Mouse (Mus musculus) kidney, postnatal 0 days (tissue): ENCODE results near the gene Bicd2. TPM values are rescaled to one million over a fixed set of nuclear protein-coding genes. Genes with fewer than 3 reads are reported as not detected.

ENCODE experiments used
- ATAC-seq: fragments of 200-750 bp; cut with Nextera tagmentation; replicated peaks from 2 replicates; pipeline ENCODE4 v1.8.0; 2017; ENCODE audit warnings: low read depth, moderate number of reproducible peaks, moderate TSS enrichment, moderate library complexity; ENCODE audit not compliant: low FRiP score
- DNase-seq: peaks from one replicate; pipeline ENCODE4 v3.0.0-alpha.2; 2016; ENCODE audit warnings: low spot score
- H3K27ac ChIP-seq: fragments of 300-500 bp; sonication (generic); 2 replicates; pipeline ENCODE4 v1.5.1; 2014; ENCODE audit warnings: mild to moderate bottlenecking
- H3K27me3 ChIP-seq: fragments of 300-500 bp; sonication (generic); 2 replicates; pipeline ENCODE4 v1.6.1; 2014; ENCODE audit warnings: low read length, mixed read lengths; ENCODE audit not compliant: insufficient read depth
- H3K36me3 ChIP-seq: fragments of 300-500 bp; sonication (generic); 2 replicates; pipeline ENCODE4 v1.6.1; 2014; ENCODE audit warnings: low read length, mixed read lengths; ENCODE audit not compliant: insufficient read depth
- H3K4me1 ChIP-seq: fragments of 300-500 bp; sonication (generic); replicated peaks from 2 replicates; pipeline ENCODE4 v1.6.1; 2014; ENCODE audit warnings: antibody characterized with exemption, low read length, mixed read lengths; ENCODE audit not compliant: insufficient read depth
- H3K4me2 ChIP-seq: fragments of 300-500 bp; sonication (generic); 2 replicates; pipeline ENCODE4 v1.6.1; 2014; ENCODE audit warnings: mild to moderate bottlenecking, low read length, moderate library complexity, mixed read lengths
- H3K4me3 ChIP-seq: fragments of 300-500 bp; sonication (generic); replicated peaks from 2 replicates; pipeline ENCODE4 v1.5.1; 2014; ENCODE audit warnings: low read depth, low read length
- H3K9ac ChIP-seq: fragments of 300-500 bp; sonication (generic); 2 replicates; pipeline ENCODE4 v1.6.1; 2014; ENCODE audit warnings: low read depth, low read length
- H3K9me3 ChIP-seq: fragments of 300-500 bp; sonication (generic); replicated peaks from 2 replicates; pipeline ENCODE4 v1.6.1; 2016; ENCODE audit warnings: low read length, inconsistent platforms, mixed read lengths
- CTCF ChIP-seq: IDR thresholded peaks from 2 replicates; pipeline ENCODE4 v1.5.1; 2016; ENCODE audit warnings: antibody characterized with exemption, low read depth, mild to moderate bottlenecking, moderate library complexity
- WGBS: fragments of 180-500 bp; shearing (Covaris S2); extraction: QIAGEN DNeasy Blood & Tissue Kit; methylation state at CpG from one replicate; pipeline ENCODE4 v1.1.7; 2014; 5-methylcytosine and 5-hydroxymethylcytosine counted together
- polyA plus RNA-seq: library from polyadenylated mRNA; unstranded; fragments of >200 nt; fragmentation: Nextera tagmentation; extraction: Ambion mirVana; gene quantifications from 2 replicates; pipeline ENCODE4 v1.2.1, GENCODE M21; 2015

Bicd2 gene
- polyA plus RNA-seq, 1 experiment from 2014 or later, result 23.4 TPM

DNA sequence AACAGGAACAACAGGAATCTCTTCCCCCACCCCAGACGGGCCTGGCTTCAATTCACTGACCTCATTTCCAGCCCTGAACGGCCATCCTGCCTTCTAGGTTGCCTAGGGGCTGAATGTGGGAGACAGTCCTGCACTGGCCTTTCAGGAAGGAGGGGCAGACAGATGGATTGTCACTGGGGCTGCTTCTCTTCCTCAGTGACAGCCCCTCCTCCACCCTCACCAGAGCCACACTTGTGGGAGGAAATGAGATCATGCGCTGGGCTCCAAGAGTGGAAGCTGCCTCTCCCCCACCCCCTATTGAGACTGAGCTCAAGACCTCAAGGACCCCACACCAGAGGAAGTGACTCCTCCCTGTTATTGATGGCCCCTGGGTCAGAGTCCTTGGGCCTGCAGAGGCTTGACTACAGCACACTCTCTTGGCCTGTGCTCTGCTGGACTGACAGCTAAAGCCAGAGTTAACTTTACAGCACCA, 30.1 kb downstream of the Bicd2 start:
- Histone ChIP-seq H3K4me1 (peaks cover 17% of the 10 kb centered on the region; the same call in 1 of the 2 replicates), H3K27me3 (no peaks in the 10 kb centered on the region), H3K4me2 (no peak overlapping the region), H3K9me3 (no peaks in the 10 kb centered on the region), H3K36me3 (peaks cover 15% of the 10 kb centered on the region; the same call in 1 of the 2 replicates), H3K27ac (peak overlapping the region; percentile 87), H3K4me3 (no peak overlapping the region), H3K9ac (no peak overlapping the region)
- TF ChIP-seq CTCF, result no peak
- DNase-seq (peak; percentile 93), ATAC-seq (peak; percentile 83)
- WGBS, result 7% methylated on average over 3 of the region's 3 CpGs

DNA sequence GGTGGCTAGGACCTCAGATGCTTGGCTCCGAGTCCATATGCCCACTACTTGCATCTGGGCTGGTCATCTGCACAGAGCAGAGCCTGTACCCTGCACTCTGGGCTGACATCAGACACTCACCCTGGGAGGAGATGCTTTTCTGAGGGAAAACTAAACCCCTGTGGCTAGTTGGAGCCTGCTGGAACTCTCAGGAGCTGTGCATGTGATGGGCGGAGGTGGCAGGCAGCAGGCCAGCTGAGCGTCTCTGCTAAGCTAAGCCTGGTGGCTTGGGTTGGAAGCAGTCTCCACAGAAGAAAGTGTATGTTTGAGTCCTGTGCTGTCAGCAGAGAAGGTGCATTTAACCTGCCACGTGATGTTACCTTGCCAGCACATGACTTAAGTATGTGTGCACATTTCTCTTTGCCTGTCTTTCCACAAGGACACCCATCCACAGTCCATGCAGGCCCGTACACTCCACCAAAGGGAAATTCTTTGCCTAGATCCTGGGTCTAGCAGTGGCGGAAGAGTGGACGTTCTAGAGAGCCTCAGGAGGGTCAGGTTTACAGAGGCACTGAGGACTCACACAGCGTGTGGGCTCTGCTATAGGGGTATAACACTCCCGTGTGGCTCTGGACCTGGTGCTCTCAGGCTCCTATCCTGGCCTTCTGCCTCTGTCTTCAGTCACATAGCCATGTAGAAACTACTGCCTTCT, 31.1 kb downstream of the Bicd2 start:
- no peaks in the 10 kb centered on the region for H3K27me3 ChIP-seq
- ATAC-seq, result no peak
- DNase-seq, result no peak
- no peak overlapping the region for H3K4me3 ChIP-seq
- peak overlapping the region; percentile 87 for H3K27ac ChIP-seq
- TF ChIP-seq CTCF, result no peak
- peaks cover 17% of the 10 kb centered on the region; the same call in 1 of the 2 replicates for H3K4me1 ChIP-seq
- no peak overlapping the region for H3K9ac ChIP-seq
- H3K36me3 ChIP-seq, result peaks cover 25% of the 10 kb centered on the region
- H3K4me2 ChIP-seq, result no peak overlapping the region
- H3K9me3 ChIP-seq, result no peaks in the 10 kb centered on the region
- WGBS, result 84% methylated on average over 9 of the region's 9 CpGs

DNA sequence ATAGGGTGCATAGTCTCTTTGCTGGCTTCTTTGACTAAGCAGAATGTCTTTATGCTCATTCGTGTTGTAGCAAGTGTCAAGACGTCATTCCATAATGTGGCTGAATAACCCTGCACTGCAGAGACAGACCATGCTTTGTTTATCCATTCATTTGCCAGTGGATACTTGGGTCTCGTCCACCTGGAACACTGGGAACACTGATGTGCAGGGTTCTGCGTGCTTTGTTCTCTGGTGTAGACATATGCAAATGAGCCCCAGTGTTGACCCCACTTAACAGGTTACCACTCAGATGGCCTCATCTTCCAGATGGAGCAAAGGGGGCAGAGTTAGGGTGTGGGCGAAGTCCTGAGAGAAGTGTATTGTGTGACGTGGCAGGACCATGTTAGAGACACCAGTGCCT, 32.9 kb downstream of the Bicd2 start:
- Histone ChIP-seq H3K27me3 (no peaks in the 10 kb centered on the region), H3K4me2 (no peak overlapping the region), H3K4me1 (peaks cover 17% of the 10 kb centered on the region; the same call in 1 of the 2 replicates), H3K9me3 (no peaks in the 10 kb centered on the region), H3K9ac (no peak overlapping the region), H3K4me3 (no peak overlapping the region), H3K27ac (peak overlapping the region; percentile 19; the same call in 1 of the 2 replicates), H3K36me3 (peaks cover 42% of the 10 kb centered on the region)
- ATAC-seq (no peak), DNase-seq (no peak)
- 65% methylated on average over 6 of the region's 6 CpGs for WGBS
- TF ChIP-seq CTCF, result no peak

DNA sequence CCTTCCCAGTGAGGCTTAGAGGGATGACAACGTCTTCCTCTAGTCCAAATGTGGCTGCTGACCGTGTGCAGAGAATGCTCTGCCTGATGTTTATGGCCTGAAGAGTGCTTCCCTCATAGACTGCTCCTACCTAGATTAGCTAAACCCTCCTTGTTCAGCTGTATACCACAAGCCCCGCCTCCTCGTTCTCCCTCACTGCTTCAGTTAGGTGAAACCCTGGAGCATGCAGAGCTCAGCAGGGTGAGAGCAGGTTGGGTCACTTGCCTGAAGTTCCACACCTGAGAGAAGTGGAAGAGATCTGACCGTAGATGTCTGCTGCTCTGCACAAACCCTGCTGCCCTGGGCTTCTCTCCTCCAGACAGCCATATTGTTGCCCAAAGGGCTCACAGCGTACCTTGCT, 33.3 kb downstream of the Bicd2 start:
- peak overlapping the region; percentile 40 for H3K27ac ChIP-seq
- no peaks in the 10 kb centered on the region for H3K27me3 ChIP-seq
- WGBS, result 62% methylated on average over 6 of the region's 6 CpGs
- TF ChIP-seq CTCF, result no peak
- peak; percentile 32 for DNase-seq
- no peak overlapping the region for H3K4me2 ChIP-seq
- no peak overlapping the region for H3K4me3 ChIP-seq
- no peaks in the 10 kb centered on the region for H3K9me3 ChIP-seq
- peak; percentile 51; the same call in 1 of the 2 replicates for ATAC-seq
- no peak overlapping the region for H3K9ac ChIP-seq
- peaks cover 46% of the 10 kb centered on the region for H3K36me3 ChIP-seq
- peaks cover 17% of the 10 kb centered on the region; the same call in 1 of the 2 replicates for H3K4me1 ChIP-seq

DNA sequence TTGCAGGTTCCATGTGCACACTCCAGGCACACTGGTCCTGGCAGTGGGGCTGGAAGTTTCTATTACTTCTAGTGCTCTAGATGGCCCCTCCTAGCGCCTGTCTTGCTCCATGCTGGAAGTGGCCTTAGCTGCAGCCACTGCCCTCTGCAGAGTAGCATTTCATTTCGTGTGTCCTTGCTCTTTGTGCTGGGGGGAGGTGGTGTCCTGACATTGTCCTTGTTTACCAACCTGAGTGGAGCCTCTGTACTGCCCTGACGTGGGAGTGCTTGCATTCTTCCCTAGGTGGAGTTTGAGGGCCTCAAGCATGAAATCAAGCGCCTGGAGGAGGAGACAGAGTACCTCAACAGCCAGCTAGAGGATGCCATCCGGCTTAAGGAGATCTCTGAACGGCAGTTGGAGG, 36.2 kb downstream of the Bicd2 start:
- DNase-seq (no peak), ATAC-seq (no peak)
- Histone ChIP-seq H3K4me3 (no peak overlapping the region), H3K4me2 (no peak overlapping the region), H3K36me3 (peaks cover 68% of the 10 kb centered on the region), H3K27me3 (no peaks in the 10 kb centered on the region), H3K27ac (no peak overlapping the region), H3K9me3 (no peaks in the 10 kb centered on the region), H3K4me1 (0 out of 2 replicates have a peak, but pooled peaks cover 3% of the 10 kb centered on the region), H3K9ac (no peak overlapping the region)
- no peak for TF ChIP-seq CTCF
- WGBS, result 66% methylated on average over 6 of the region's 6 CpGs

DNA sequence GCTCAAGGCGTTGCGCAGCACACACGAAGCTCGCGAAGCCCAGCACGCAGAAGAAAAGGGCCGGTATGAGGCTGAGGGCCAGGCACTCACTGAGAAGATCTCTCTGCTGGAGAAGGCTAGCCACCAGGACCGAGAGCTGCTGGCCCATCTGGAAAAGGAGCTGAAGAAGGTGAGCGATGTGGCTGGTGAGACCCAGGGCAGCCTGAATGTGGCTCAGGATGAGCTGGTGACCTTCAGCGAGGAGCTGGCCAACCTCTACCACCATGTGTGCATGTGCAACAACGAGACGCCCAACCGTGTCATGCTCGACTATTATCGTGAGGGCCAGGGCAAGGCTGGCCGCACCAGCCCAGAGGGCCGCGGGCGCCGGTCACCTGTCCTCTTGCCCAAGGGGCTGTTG, 37.9 kb downstream of the Bicd2 start:
- H3K4me2 ChIP-seq, result no peak overlapping the region
- H3K9me3 ChIP-seq, result no peaks in the 10 kb centered on the region
- no peak for TF ChIP-seq CTCF
- no peak overlapping the region for H3K9ac ChIP-seq
- H3K27ac ChIP-seq, result no peak overlapping the region
- DNase-seq (no peak), ATAC-seq (no peak)
- 0 out of 2 replicates have a peak, but pooled peaks cover 3% of the 10 kb centered on the region for H3K4me1 ChIP-seq
- H3K4me3 ChIP-seq, result no peak overlapping the region
- H3K27me3 ChIP-seq, result no peaks in the 10 kb centered on the region
- WGBS, result 96% methylated on average over 20 of the region's 20 CpGs
- H3K36me3 ChIP-seq, result peaks cover 79% of the 10 kb centered on the region
